Mouse (Mus musculus): Measurements from ENCODE around the gene Cplx3. TPM values are rescaled to one million over a fixed set of nuclear protein-coding genes. Genes with fewer than 3 reads are reported as not detected.

Cplx3 gene
- polyA plus RNA-seq, 1 experiment from 2014 or later = 3.1 TPM

Other genes starting within 250 kb of the Cplx3 start
- gene Ppcdc, start 166.2 kb downstream of the Cplx3 start, polyA plus RNA-seq (2014; fragmentation: Nextera tagmentation; extraction: Ambion mirVana) = 18.6 and 22.9 TPM in 2 replicates
- 17.6 and 17.7 TPM in 2 replicates for gene Scamp5, start 138.2 kb downstream of the Cplx3 start, polyA plus RNA-seq (2014; fragmentation: Nextera tagmentation; extraction: Ambion mirVana)
- 12.8 and 14.1 TPM in 2 replicates for gene Rpp25, start 102.3 kb downstream of the Cplx3 start, polyA plus RNA-seq (2014; fragmentation: Nextera tagmentation; extraction: Ambion mirVana)
- 730 and 739 TPM in 2 replicates for gene Cox5a, start 85.0 kb downstream of the Cplx3 start, polyA plus RNA-seq (2014; fragmentation: Nextera tagmentation; extraction: Ambion mirVana)
- gene Fam219b, start 68.8 kb downstream of the Cplx3 start, polyA plus RNA-seq (2014; fragmentation: Nextera tagmentation; extraction: Ambion mirVana) = 16.0 and 16.1 TPM in 2 replicates
- 49.8 and 54.0 TPM in 2 replicates for gene Mpi, start 53.5 kb downstream of the Cplx3 start, polyA plus RNA-seq (2014; fragmentation: Nextera tagmentation; extraction: Ambion mirVana)
- gene Scamp2, start 45.3 kb downstream of the Cplx3 start, polyA plus RNA-seq (2014; fragmentation: Nextera tagmentation; extraction: Ambion mirVana) = 58.2 and 62.6 TPM in 2 replicates
- gene Ulk3, start 16.8 kb downstream of the Cplx3 start, polyA plus RNA-seq (2014; fragmentation: Nextera tagmentation; extraction: Ambion mirVana) = 7.3 and 8.1 TPM in 2 replicates
- 0.08 TPM in 1 of 2 replicates, not detected in the other for gene Lman1l, start 14.5 kb upstream of the Cplx3 start, polyA plus RNA-seq (2014; fragmentation: Nextera tagmentation; extraction: Ambion mirVana)
- 29.2 and 32.3 TPM in 2 replicates for gene Csk, start 47.4 kb upstream of the Cplx3 start, polyA plus RNA-seq (2014; fragmentation: Nextera tagmentation; extraction: Ambion mirVana)
- not detected in 2 replicates for gene Cyp1a2, start 77.4 kb upstream of the Cplx3 start, polyA plus RNA-seq (2014; fragmentation: Nextera tagmentation; extraction: Ambion mirVana)
- gene Cyp1a1, start 81.6 kb upstream of the Cplx3 start, polyA plus RNA-seq (2014; fragmentation: Nextera tagmentation; extraction: Ambion mirVana) = not detected in 2 replicates
- gene Edc3, start 102.3 kb upstream of the Cplx3 start, polyA plus RNA-seq (2014; fragmentation: Nextera tagmentation; extraction: Ambion mirVana) = 27.7 and 30.0 TPM in 2 replicates
- 84.2 and 91.6 TPM in 2 replicates for gene Clk3, start 159.6 kb upstream of the Cplx3 start, polyA plus RNA-seq (2014; fragmentation: Nextera tagmentation; extraction: Ambion mirVana)
- 22.0 and 25.7 TPM in 2 replicates for gene Arid3b, start 230.5 kb upstream of the Cplx3 start, polyA plus RNA-seq (2014; fragmentation: Nextera tagmentation; extraction: Ambion mirVana)